Mouse (Mus musculus) intestine, embryonic 16.5 days (tissue): ENCODE results near the gene Kif5a. TPM values are rescaled to one million over a fixed set of nuclear protein-coding genes. Genes with fewer than 3 reads are reported as not detected.
A peak's percentile ranks its signal among the peaks of the same experiment; 100 is the strongest.

Experiments used
- ATAC-seq: fragments of 200-750 bp; cut with Nextera tagmentation; 2 replicates; pipeline ENCODE4 v1.8.0; 2017; ENCODE audit warnings: moderate TSS enrichment, moderate library complexity
- H3K27ac ChIP-seq: fragments of 300-500 bp; sonication (generic); 2 replicates; pipeline ENCODE4 v1.5.1; 2014; ENCODE audit warnings: mild to moderate bottlenecking, low read length
- H3K27me3 ChIP-seq: fragments of 300-500 bp; sonication (generic); replicated peaks from 2 replicates; pipeline ENCODE4 v1.6.1; 2014; ENCODE audit warnings: low read length, control low read depth, mixed read lengths; ENCODE audit not compliant: control insufficient read depth, insufficient read depth
- H3K36me3 ChIP-seq: fragments of 300-500 bp; sonication (generic); 2 replicates; pipeline ENCODE4 v1.6.1; 2014; ENCODE audit warnings: low read length, control low read depth; ENCODE audit not compliant: control insufficient read depth, insufficient read depth
- H3K4me1 ChIP-seq: fragments of 300-500 bp; sonication (generic); 2 replicates; pipeline ENCODE4 v1.6.1; 2014; ENCODE audit warnings: low read length, control low read depth, mixed read lengths; ENCODE audit not compliant: control insufficient read depth, insufficient read depth
- H3K4me2 ChIP-seq: fragments of 300-500 bp; sonication (generic); 2 replicates; pipeline ENCODE4 v1.6.1; 2014; ENCODE audit warnings: low read depth, low read length, control low read depth
- H3K4me3 ChIP-seq: fragments of 300-500 bp; sonication (generic); 2 replicates; pipeline ENCODE4 v1.5.1; 2014; ENCODE audit warnings: mild to moderate bottlenecking, low read length
- H3K9ac ChIP-seq: fragments of 300-500 bp; sonication (generic); 2 replicates; pipeline ENCODE4 v1.6.1; 2014; ENCODE audit warnings: low read depth, low read length
- H3K9me3 ChIP-seq: fragments of 300-500 bp; sonication (generic); 2 replicates; pipeline ENCODE4 v1.6.1; 2016; ENCODE audit warnings: low read length, control low read depth; ENCODE audit not compliant: control insufficient read depth
- WGBS: fragments of 180-500 bp; shearing (Covaris S2); extraction: QIAGEN DNeasy Blood & Tissue Kit; methylation state at CpG from one replicate; pipeline ENCODE4 v1.1.7; 2014; 5-methylcytosine and 5-hydroxymethylcytosine counted together
- polyA plus RNA-seq: library from polyadenylated mRNA; unstranded; fragments of >200 nt; fragmentation: Nextera tagmentation; extraction: Ambion mirVana; gene quantifications from 2 replicates; pipeline ENCODE4 v1.2.1, GENCODE M21; 2015

Kif5a gene
- polyA plus RNA-seq, 1 experiment from 2014 or later: 5.2 TPM

GRCm38 (mm10) chr10:127180695-127181047 lies 82.5 kb downstream of the Kif5a start:
- H3K27me3 ChIP-seq: peaks cover 47% of the 10 kb centered on the region
- no peak overlapping the region for H3K4me3 ChIP-seq
- H3K36me3 ChIP-seq: no peaks in the 10 kb centered on the region
- no peak overlapping the region for H3K9ac ChIP-seq
- H3K4me2 ChIP-seq: no peak overlapping the region
- WGBS: 43% methylated on average over 3 of the region's 3 CpGs
- ATAC-seq: no peak
- H3K4me1 ChIP-seq: peaks cover 26% of the 10 kb centered on the region
- H3K27ac ChIP-seq: no peak overlapping the region
- no peaks in the 10 kb centered on the region for H3K9me3 ChIP-seq

GRCm38 (mm10) chr10:127179871-127180694 lies 83.1 kb downstream of the Kif5a start, which contains the start of gene Slc26a10:
Gene Slc26a10, minus strand, starts transcription at chr10:127180645.
- Histone ChIP-seq H3K36me3 (no peaks in the 10 kb centered on the region), H3K4me3 (peak within 1 kb of the TSS; percentile 12; the same call in 1 of the 2 replicates), H3K27me3 (peaks cover 47% of the 10 kb centered on the region), H3K9me3 (no peaks in the 10 kb centered on the region), H3K4me2 (peak within 1 kb of the TSS; percentile 32), H3K9ac (peak within 1 kb of the TSS; percentile 37; the same call in 1 of the 2 replicates), H3K27ac (no peak within 1 kb of the TSS), H3K4me1 (peaks cover 26% of the 10 kb centered on the region)
- ATAC-seq: no peak
- WGBS: 3% methylated on average over 34 of the region's 34 CpGs

- H3K27ac ChIP-seq: no peak overlapping the region
- 0 out of 2 replicates have a peak overlapping the region, but pooled peaks have one; percentile 37 for H3K9ac ChIP-seq
- H3K4me1 ChIP-seq: peaks cover 18% of the 10 kb centered on the region
- H3K27me3 ChIP-seq: peaks cover 45% of the 10 kb centered on the region
- no peaks in the 10 kb centered on the region for H3K9me3 ChIP-seq
- 6% methylated on average over 41 of the region's 41 CpGs for WGBS
- H3K36me3 ChIP-seq: no peaks in the 10 kb centered on the region
- ATAC-seq: no peak
- H3K4me2 ChIP-seq: peak overlapping the region; percentile 69
- peak overlapping the region; percentile 45 for H3K4me3 ChIP-seq
Observed at GRCm38 (mm10) chr10:127178286-127179027, 84.7 kb downstream of the Kif5a start.

- peak overlapping the region; percentile 69 for H3K4me2 ChIP-seq
- WGBS: 2% methylated on average over 23 of the region's 23 CpGs
- H3K9ac ChIP-seq: 0 out of 2 replicates have a peak overlapping the region, but pooled peaks have one; percentile 37
- no peaks in the 10 kb centered on the region for H3K9me3 ChIP-seq
- H3K27me3 ChIP-seq: peaks cover 45% of the 10 kb centered on the region
- peak overlapping the region; percentile 45 for H3K4me3 ChIP-seq
- no peaks in the 10 kb centered on the region for H3K36me3 ChIP-seq
- peak; percentile 57 for ATAC-seq
- H3K27ac ChIP-seq: no peak overlapping the region
- peaks cover 17% of the 10 kb centered on the region for H3K4me1 ChIP-seq
Observed at GRCm38 (mm10) chr10:127177719-127178118, 85.4 kb downstream of the Kif5a start.

GRCm38 (mm10) chr10:127177235-127177634 lies 85.9 kb downstream of the Kif5a start:
- Histone ChIP-seq H3K27ac (no peak overlapping the region), H3K4me1 (peaks cover 17% of the 10 kb centered on the region), H3K36me3 (no peaks in the 10 kb centered on the region), H3K4me2 (no peak overlapping the region; the same call in 1 of the 2 replicates), H3K9ac (no peak overlapping the region), H3K9me3 (no peaks in the 10 kb centered on the region), H3K4me3 (no peak overlapping the region), H3K27me3 (peaks cover 45% of the 10 kb centered on the region)
- ATAC-seq: no peak
- WGBS: 25% methylated on average over 9 of the region's 9 CpGs

- Histone ChIP-seq H3K9me3 (no peaks in the 10 kb centered on the region), H3K9ac (no peak overlapping the region), H3K27ac (no peak overlapping the region), H3K27me3 (peaks cover 43% of the 10 kb centered on the region), H3K4me3 (no peak overlapping the region), H3K4me2 (no peak overlapping the region), H3K4me1 (peaks cover 17% of the 10 kb centered on the region), H3K36me3 (no peaks in the 10 kb centered on the region)
- 9% methylated on average over 7 of the region's 7 CpGs for WGBS
- ATAC-seq: no peak
Observed at GRCm38 (mm10) chr10:127176756-127177155, 86.4 kb downstream of the Kif5a start.

GRCm38 (mm10) chr10:127176228-127176627 lies 86.9 kb downstream of the Kif5a start:
- no peaks in the 10 kb centered on the region for H3K36me3 ChIP-seq
- H3K27ac ChIP-seq: no peak overlapping the region
- no peak overlapping the region for H3K4me2 ChIP-seq
- H3K4me3 ChIP-seq: no peak overlapping the region
- H3K4me1 ChIP-seq: peaks cover 17% of the 10 kb centered on the region
- H3K9ac ChIP-seq: no peak overlapping the region
- WGBS: 47% methylated on average over 3 of the region's 3 CpGs
- H3K27me3 ChIP-seq: peaks cover 40% of the 10 kb centered on the region
- ATAC-seq: no peak
- no peaks in the 10 kb centered on the region for H3K9me3 ChIP-seq

Other genes with a start within 250 kb of the Kif5a start
- gene Tsfm, start 232.5 kb downstream of the Kif5a start, polyA plus RNA-seq: 85.7 and 100 TPM in 2 replicates
- 42.4 and 48.3 TPM in 2 replicates for gene Mettl1, start 221.9 kb downstream of the Kif5a start, polyA plus RNA-seq
- gene Eef1akmt3, start 221.8 kb downstream of the Kif5a start, polyA plus RNA-seq: 0.49 and 0.61 TPM in 2 replicates
- gene Cyp27b1, start 215.1 kb downstream of the Kif5a start, polyA plus RNA-seq: 0.05 and 0.11 TPM in 2 replicates
- 0.40 and 0.50 TPM in 2 replicates for gene March9, start 203.2 kb downstream of the Kif5a start, polyA plus RNA-seq
- 1,474 and 1,595 TPM in 2 replicates for gene Cdk4, start 199.8 kb downstream of the Kif5a start, polyA plus RNA-seq
- gene Tspan31, start 193.1 kb downstream of the Kif5a start, polyA plus RNA-seq: 189 and 206 TPM in 2 replicates
- gene Agap2, start 188.1 kb downstream of the Kif5a start, polyA plus RNA-seq: 0.05 and 0.21 TPM in 2 replicates
- gene Os9, start 142.2 kb downstream of the Kif5a start, polyA plus RNA-seq: 110 and 116 TPM in 2 replicates
- 65.6 and 66.7 TPM in 2 replicates for gene B4galnt1, start 98.1 kb downstream of the Kif5a start, polyA plus RNA-seq
- gene Slc26a10, start 82.7 kb downstream of the Kif5a start, polyA plus RNA-seq: 1.0 and 1.1 TPM in 2 replicates
- gene Arhgef25, start 73.3 kb downstream of the Kif5a start, polyA plus RNA-seq: 44.7 and 46.3 TPM in 2 replicates
- 54.4 and 56.9 TPM in 2 replicates for gene Dtx3, start 67.6 kb downstream of the Kif5a start, polyA plus RNA-seq
- gene Pip4k2c, start 51.8 kb downstream of the Kif5a start, polyA plus RNA-seq: 40.3 and 44.5 TPM in 2 replicates
- gene Dctn2, start 3.0 kb upstream of the Kif5a start, polyA plus RNA-seq: 162 and 170 TPM in 2 replicates
- gene Mbd6, start 25.7 kb upstream of the Kif5a start, polyA plus RNA-seq: 9.9 and 11.1 TPM in 2 replicates
- gene Mars, start 48.4 kb upstream of the Kif5a start, polyA plus RNA-seq: 96.8 and 108 TPM in 2 replicates
- gene Arhgap9, start 58.6 kb upstream of the Kif5a start, polyA plus RNA-seq: 7.9 and 9.0 TPM in 2 replicates
- gene Gli1, start 78.6 kb upstream of the Kif5a start, polyA plus RNA-seq: 6.6 and 7.6 TPM in 2 replicates
- not detected in 2 replicates for gene Inhbe, start 91.1 kb upstream of the Kif5a start, polyA plus RNA-seq
- not detected in 2 replicates for gene Inhbc, start 107.1 kb upstream of the Kif5a start, polyA plus RNA-seq
- 17.7 and 18.3 TPM in 2 replicates for gene R3hdm2, start 117.0 kb upstream of the Kif5a start, polyA plus RNA-seq
- 0.32 and 0.67 TPM in 2 replicates for gene Stac3, start 238.3 kb upstream of the Kif5a start, polyA plus RNA-seq